Mouse (Mus musculus) layer of hippocampus, adult 18-20 months (tissue): Measurements from ENCODE around the gene Ubald2. TPM values are rescaled to one million over a fixed set of nuclear protein-coding genes. Genes with fewer than 3 reads are reported as not detected.
A peak's percentile ranks its signal among the peaks of the same experiment; 100 is the strongest.
"Not testable (repeated sequence)": the region's sequence is repeated elsewhere in the genome, so short reads cannot be mapped to it uniquely, and the experiment has no call there.

ENCODE experiments used
- DNase-seq, 2 experiments: peaks; one replicate each; pipeline ENCODE4 v3.0.0; 2022; ENCODE audit warnings: low spot score in 2 of 2
- total RNA-seq, 2 experiments: library from RNA; stranded (reverse); gene quantifications; 2 replicates each; pipeline ENCODE4 v1.2.3; 2021

The Ubald2 gene
- total RNA-seq, 2 experiments from 2014 or later = 33.3 to 40.5 TPM

- DNase-seq = no peak
These were observed 20.3 kb upstream of the Ubald2 start for GRCm38 (mm10) chr11:116413631-116414022.

GRCm38 (mm10) chr11:116416196-116416943, 17.5 kb upstream of the Ubald2 start:
- no peak for DNase-seq

- no peak for DNase-seq
These were observed 16.8 kb upstream of the Ubald2 start for GRCm38 (mm10) chr11:116417054-116417453.

- DNase-seq = no peak
These were observed 15.6 kb upstream of the Ubald2 start for GRCm38 (mm10) chr11:116418194-116418840.

- DNase-seq = peak in 1 of 2 experiments; percentile 57
These were observed 14.9 kb upstream of the Ubald2 start for GRCm38 (mm10) chr11:116418841-116419462.

- no peak for DNase-seq
These were observed 12.8 kb upstream of the Ubald2 start for GRCm38 (mm10) chr11:116421102-116421501.

- DNase-seq = no peak
These were observed 11.3 kb upstream of the Ubald2 start for GRCm38 (mm10) chr11:116422562-116422961.

GRCm38 (mm10) chr11:116423214-116423613, 10.7 kb upstream of the Ubald2 start:
- no peak for DNase-seq

- no peak for DNase-seq
These were observed 9.9 kb upstream of the Ubald2 start for GRCm38 (mm10) chr11:116423782-116424620.

- DNase-seq = no peak
These were observed 9.1 kb upstream of the Ubald2 start for GRCm38 (mm10) chr11:116424621-116425407.

GRCm38 (mm10) chr11:116426328-116426727, 7.6 kb upstream of the Ubald2 start:
- not testable (repeated sequence) for DNase-seq

GRCm38 (mm10) chr11:116426852-116427575, 6.9 kb upstream of the Ubald2 start:
- no peak for DNase-seq

- DNase-seq = no peak
These were observed 4.7 kb upstream of the Ubald2 start for GRCm38 (mm10) chr11:116428872-116429859.

- DNase-seq = no peak
These were observed 3.9 kb upstream of the Ubald2 start for GRCm38 (mm10) chr11:116429862-116430613.

GRCm38 (mm10) chr11:116430723-116431427, 3.0 kb upstream of the Ubald2 start:
- no peak for DNase-seq

- no peak for DNase-seq
These were observed 2.3 kb upstream of the Ubald2 start for GRCm38 (mm10) chr11:116431428-116432077.

- no peak for DNase-seq
These were observed 1.8 kb upstream of the Ubald2 start for GRCm38 (mm10) chr11:116432127-116432526.
